Mouse (Mus musculus) lung, adult 2 months (tissue): ENCODE data around the gene Mrpl39.

Source experiments
- CTCF ChIP-seq: fragments of 200-500 bp; IDR thresholded peaks from 2 replicates; pipeline ENCODE4 v1.5.1; 2011; ENCODE audit warnings: mild to moderate bottlenecking, low read length, control low read depth; ENCODE audit not compliant: insufficient read depth
- POLR2A ChIP-seq: fragments of 200-500 bp; IDR thresholded peaks from 2 replicates; pipeline ENCODE4 v1.6.1; 2011; ENCODE audit warnings: low read depth, mild to moderate bottlenecking, control low read depth, low read length, borderline replicate concordance; ENCODE audit errors: extremely low read depth

- no peak for TF ChIP-seq POLR2A
- no peak for TF ChIP-seq CTCF
These were observed 33.1 kb downstream of the Mrpl39 start for GRCm38 (mm10) chr16:84702230-84703128.
